Mouse (Mus musculus): ENCODE data around the gene Rac1. TPM values are rescaled to one million over a fixed set of nuclear protein-coding genes. Genes with fewer than 3 reads are reported as not detected.

Gene Rac1
- total and polyA plus RNA-seq, 3 experiments: 204 to 231 (median 219) TPM

DNA sequence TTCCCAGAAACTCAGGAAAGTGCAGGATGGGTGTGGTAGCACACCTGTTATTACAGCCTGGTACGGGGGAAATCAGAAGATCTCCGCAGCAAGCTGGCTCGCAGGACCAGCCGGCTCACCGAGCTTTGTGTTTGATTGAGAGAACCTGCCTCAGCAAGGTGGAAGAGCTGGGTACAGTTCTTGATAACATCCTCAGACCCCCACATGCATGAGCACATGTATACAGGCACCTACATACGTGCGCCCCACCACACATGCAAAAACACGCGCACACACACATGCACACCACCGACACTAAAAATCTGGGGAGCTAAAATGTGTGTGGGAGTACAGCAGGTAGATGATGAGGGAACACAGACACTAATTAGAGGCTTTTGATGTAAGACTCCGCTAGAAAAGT is 64.2 kb downstream of the Rac1 start:
- peak overlapping the region; percentile 86 for H3K27ac ChIP-seq
- intact Hi-C loops (cut with DNase I): loop anchor here (1.0 kb wide), 1 partner anchor 65 kb away; the partner anchor contains the start of gene Rac1
- no peaks in the 10 kb centered on the region for H3K79me2 ChIP-seq (replicated peaks; ENCODE audit: control insufficient read depth, insufficient read depth, low read length)
- DNase-seq: no peak
- peaks cover 3% of the 10 kb centered on the region for H3K4me1 ChIP-seq (ENCODE audit: control insufficient read depth, insufficient read depth, low read length)
- peak overlapping the region; percentile 73 for H3K4me3 ChIP-seq
- no peaks in the 10 kb centered on the region for H3K27me3 ChIP-seq (ENCODE audit: control insufficient read depth, insufficient read depth, low read length)
- TF ChIP-seq CTCF (IDR thresholded peaks at IDR 0.05): no peak
- TF ChIP-seq EP300 (IDR thresholded peaks at IDR 0.05; ENCODE audit: insufficient read depth, low read depth, low read length): no peak
- TF ChIP-seq POLR2A (IDR thresholded peaks at IDR 0.05; ENCODE audit: insufficient read depth, low read depth, low read length): no peak
- H3K9ac ChIP-seq (ENCODE audit: low read depth, low read length): no peak overlapping the region
- WGBS: 86% methylated on average over 11 of the region's 11 CpGs
- no peaks in the 10 kb centered on the region for H3K36me3 ChIP-seq (ENCODE audit: control insufficient read depth, insufficient read depth, low read length)

Other genes starting within 250 kb of the Rac1 start
- gene Zfp853, start 234.4 kb downstream of the Rac1 start, total RNA-seq (2021): under 1 TPM; 0.13 to 0.14 TPM
- 0.35 and 0.39 TPM in 2 replicates for gene Zfp853, start 234.4 kb downstream of the Rac1 start, polyA plus RNA-seq (2012; rRNA removed)
- 10 to 100 TPM; 16.9 to 17.5 TPM for gene E130309D02Rik, start 212.7 kb downstream of the Rac1 start, total RNA-seq (2021)
- 13.1 and 13.3 TPM in 2 replicates for gene E130309D02Rik, start 212.7 kb downstream of the Rac1 start, polyA plus RNA-seq (2012; rRNA removed)
- 10 to 100 TPM; 26.6 to 26.7 TPM for gene Zdhhc4, start 198.8 kb downstream of the Rac1 start, total RNA-seq (2021)
- 48.4 and 49.7 TPM in 2 replicates for gene Zdhhc4, start 198.8 kb downstream of the Rac1 start, polyA plus RNA-seq (2012; rRNA removed)
- not detected for gene Grid2ip, start 170.7 kb downstream of the Rac1 start, total RNA-seq (2021)
- gene Grid2ip, start 170.7 kb downstream of the Rac1 start, polyA plus RNA-seq (2012; rRNA removed): not detected in 2 replicates
- 10 to 100 TPM; 49.6 to 52.3 TPM for gene Kdelr2, start 124.2 kb downstream of the Rac1 start, total RNA-seq (2021)
- 50.5 and 76.6 TPM in 2 replicates for gene Kdelr2, start 124.2 kb downstream of the Rac1 start, polyA plus RNA-seq (2012; rRNA removed)
- gene Daglb, start 63.5 kb downstream of the Rac1 start, total RNA-seq (2021): 1 to 10 TPM; 7.6 to 8.2 TPM
- gene Daglb, start 63.5 kb downstream of the Rac1 start, polyA plus RNA-seq (2012; rRNA removed): 9.7 and 12.2 TPM in 2 replicates
- gene Cyth3, start 94.4 kb upstream of the Rac1 start, total RNA-seq (2021): 10 to 100 TPM; 26.1 to 44.6 TPM
- gene Cyth3, start 94.4 kb upstream of the Rac1 start, polyA plus RNA-seq (2012; rRNA removed): 25.1 and 39.2 TPM in 2 replicates
- 1 to 10 TPM; 5.3 to 6.2 TPM for gene Usp42, start 204.2 kb upstream of the Rac1 start, total RNA-seq (2021)
- 2.5 and 3.9 TPM in 2 replicates for gene Usp42, start 204.2 kb upstream of the Rac1 start, polyA plus RNA-seq (2012; rRNA removed)

Measured in heart, adult 2 months (tissue).